Mouse (Mus musculus) erythroblast, embryonic 14.5 days (primary cell): ENCODE measurements at regions not wholly inside any gene's neighbourhood (a gene's known extent, or its start where the extent isn't known, plus 50 kb on each side); places are given as distances from the start of the nearest gene placed in this dataset.

Experiments used
- GATA1 ChIP-seq: IDR thresholded peaks from 2 replicates; pipeline ENCODE4 v1.6.1; 2012; ENCODE audit warnings: low read length, inconsistent platforms, mixed read lengths
- TAL1 ChIP-seq: IDR thresholded peaks from 3 replicates; pipeline ENCODE4 v1.6.1; 2012; ENCODE audit warnings: low read length, inconsistent platforms, mixed read lengths

DNA sequence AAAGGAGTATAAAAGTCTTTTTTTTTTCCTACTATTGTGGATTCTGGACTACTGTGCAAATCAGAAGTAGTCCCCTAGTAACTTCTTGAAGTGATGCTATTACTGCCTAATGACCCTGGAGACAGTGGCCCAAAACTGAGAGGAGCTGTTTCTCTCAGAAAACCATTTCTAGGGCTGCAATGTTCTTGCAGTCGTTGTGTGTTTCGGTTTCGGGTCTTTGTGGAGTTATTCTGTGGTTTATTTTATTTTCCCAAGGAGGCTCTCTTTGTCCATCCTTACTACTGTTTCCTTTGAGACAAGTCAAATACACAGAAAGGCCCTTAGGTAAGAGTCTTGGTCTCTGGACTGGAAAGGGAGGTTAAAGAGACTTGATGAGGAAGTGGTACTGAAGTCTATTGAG lies 258.9 kb downstream of the Adgrl2 start:
- no peak for TF ChIP-seq GATA1
- TF ChIP-seq TAL1: no peak
